Mouse (Mus musculus): ENCODE data around the gene Dbx1. TPM values are rescaled to one million over a fixed set of nuclear protein-coding genes. Genes with fewer than 3 reads are reported as not detected.

Gene Dbx1
- not detected for total RNA-seq (2021)

DNA sequence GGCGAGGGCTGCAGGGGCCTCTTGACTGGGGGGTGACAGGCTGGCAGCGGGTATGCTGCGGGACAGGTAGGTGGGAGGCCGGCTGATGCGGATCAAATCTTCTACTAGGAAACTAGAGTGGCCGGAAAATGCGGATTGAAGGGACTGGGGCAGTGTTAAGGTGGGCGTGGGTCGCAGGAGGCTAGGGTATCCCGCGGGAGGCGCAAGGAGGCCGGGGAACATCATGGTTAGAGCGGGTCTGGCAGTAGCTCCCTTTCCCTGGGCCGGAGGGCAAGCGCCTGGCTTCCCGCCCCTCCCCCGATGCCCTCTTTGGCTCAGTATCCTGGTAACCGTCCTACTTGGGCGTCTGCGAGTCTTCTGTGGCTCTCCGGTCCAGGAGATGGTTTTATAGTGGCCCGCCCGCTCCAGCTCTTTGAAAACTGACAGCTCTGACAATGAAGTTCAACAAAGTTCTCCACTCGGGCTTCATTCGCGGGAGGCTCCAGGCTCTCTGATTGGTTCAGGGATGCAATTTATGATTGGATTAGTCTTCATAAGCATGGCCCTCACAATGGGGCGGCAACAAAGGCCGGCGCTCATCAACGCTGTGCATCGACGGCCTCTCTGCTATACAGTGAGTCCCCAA lies at the start of gene Dbx1:
Dbx1 (minus strand) TSS at position 359 of the 625 bp plus-strand sequence.
- no peak for DNase-seq

DNA sequence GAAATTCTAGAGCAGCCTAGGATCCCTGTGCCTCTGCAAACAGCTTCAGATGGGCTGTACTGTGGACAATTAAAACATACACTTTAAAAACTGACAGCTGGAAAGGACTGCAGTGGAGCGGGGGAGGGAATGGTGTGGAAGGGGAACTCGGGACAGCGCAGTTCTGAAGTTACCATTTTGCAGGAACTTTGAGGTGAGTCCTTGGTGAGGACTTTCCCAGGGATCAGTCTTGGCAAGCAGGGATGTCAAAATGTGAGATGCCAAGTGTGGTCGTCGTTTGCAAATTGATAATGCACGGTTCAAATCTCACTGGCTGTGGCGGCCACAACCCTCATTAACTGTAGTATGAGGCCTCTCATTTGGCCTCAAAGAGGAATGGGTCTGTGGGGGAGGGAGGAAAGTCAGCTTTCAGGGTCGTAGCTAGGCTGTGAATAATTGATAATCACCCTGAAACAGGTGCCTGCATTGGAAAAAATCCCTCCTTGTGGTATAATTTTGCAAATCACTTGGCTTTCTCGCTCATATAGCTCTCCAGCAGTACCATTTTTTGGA lies 42.3 kb upstream of the Dbx1 start:
- no peak for DNase-seq

DNA sequence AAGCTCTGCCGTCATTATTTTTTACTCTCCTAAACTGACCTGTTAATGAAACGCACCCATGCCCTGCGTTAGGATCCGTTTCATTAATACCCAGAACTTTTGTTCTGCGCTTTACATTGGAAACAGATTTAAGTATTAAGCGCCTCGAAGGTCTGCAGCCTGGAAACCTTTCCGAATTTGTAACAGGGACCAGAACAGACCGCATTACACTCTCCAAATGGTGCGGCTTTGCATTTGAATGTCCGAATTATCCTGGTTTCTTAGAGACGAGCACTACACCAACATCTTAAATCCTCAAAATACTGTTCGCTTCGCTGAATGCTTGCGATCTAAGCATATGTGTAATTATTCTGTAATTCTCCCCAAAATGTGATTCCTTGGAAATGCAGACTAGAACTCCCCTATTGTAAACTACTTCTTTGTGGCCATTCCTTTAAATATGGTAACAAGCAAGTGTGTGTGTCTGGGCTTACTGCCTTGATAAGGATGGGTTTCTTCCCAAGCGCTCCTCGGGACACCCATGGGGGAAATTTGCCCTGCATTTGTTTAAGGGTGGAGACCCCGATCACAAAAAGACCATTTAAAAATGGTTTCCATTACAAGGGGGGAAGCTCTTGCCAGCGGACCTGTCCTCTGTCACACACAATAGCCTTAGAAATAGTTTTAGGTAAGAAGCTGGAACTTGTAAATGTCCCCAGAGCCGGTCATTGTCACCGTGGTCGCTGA lies 41.6 kb upstream of the Dbx1 start:
- DNase-seq, result no peak

DNA sequence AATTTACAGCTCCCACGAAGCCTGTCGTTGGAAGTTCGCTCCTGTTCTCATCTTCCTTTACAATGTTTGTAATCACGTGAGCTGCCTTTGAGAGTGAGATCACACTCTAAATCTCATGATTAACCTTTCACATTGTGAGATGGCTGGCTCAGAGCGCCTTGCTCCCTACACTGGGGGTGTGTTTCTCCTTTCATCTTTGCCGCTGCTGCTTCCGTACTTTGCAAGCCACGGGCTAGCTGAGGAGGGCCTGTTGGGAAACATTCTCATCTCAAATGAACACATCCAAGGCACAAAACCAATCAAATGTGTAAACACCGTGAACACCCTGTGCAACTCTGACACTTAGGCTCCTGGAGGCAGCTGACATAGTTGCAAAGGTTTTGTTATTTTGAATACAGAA lies 40.5 kb upstream of the Dbx1 start:
- DNase-seq, result no peak

DNA sequence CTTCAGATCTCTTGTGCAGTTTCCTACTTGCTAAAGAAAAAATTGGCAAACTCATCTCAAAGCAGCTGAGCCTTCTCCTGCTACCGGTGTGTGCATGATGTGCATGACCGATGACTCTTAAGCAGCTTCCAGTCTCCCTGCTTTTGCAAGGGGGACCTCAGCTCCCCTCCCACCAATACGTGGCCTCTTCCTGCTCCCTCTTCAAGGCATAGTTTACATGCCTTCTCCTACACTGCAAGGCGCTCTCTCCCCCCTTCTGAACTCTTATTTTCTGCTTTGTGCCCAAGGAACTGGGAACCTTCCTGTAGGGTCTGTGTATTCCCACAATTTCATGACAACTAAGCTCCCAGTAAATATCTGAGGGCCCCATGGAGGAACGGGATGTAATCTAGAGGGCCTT lies 40.0 kb upstream of the Dbx1 start:
- DNase-seq, result no peak

DNA sequence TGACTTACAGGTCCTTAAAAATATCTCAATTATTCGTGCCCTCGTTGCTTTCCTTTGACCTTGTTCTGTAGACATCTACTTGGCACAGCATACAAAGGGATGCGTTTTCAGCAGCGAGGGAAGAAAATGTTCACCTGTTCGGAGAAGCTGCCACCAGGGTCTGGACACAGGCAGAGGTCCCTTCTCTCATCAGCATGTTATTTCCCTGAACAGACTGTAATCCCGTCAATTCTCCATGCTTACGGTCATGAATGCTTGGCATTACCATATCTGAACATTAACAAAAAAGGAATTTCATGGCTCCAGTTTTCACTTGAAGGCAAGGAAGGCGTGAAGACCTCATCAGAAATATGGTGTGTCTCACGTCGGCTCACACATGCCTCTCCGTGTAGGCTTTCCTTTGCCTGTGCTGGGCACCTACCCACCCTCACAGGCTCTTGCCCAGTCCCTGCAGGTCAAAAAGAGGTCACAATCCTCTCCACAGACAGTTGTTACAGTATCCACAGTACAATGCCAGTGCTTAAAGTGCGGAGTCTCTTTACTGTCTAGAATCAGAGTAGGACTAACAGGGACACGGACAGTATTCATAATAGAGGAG lies 31.7 kb upstream of the Dbx1 start:
- no peak for DNase-seq

DNA sequence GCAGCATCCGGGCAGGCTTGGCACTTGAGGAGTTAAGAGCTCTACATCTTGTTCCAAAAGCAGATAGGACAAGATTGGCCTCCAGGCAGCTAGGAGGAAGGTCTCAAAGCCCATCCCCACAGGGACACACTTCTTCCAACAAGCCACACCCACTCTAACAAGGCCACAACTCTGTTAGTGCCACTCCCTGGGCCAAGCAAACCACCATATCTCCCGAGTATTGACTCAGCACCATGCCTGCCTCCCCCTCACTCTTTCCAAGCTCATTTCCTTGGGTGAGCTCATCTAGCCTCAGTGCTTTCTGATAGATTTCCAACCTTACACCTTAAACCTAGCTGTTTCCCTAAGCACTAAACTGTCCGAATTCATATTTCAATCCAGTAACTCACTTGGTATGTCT lies 26.9 kb upstream of the Dbx1 start:
- DNase-seq, result no peak

DNA sequence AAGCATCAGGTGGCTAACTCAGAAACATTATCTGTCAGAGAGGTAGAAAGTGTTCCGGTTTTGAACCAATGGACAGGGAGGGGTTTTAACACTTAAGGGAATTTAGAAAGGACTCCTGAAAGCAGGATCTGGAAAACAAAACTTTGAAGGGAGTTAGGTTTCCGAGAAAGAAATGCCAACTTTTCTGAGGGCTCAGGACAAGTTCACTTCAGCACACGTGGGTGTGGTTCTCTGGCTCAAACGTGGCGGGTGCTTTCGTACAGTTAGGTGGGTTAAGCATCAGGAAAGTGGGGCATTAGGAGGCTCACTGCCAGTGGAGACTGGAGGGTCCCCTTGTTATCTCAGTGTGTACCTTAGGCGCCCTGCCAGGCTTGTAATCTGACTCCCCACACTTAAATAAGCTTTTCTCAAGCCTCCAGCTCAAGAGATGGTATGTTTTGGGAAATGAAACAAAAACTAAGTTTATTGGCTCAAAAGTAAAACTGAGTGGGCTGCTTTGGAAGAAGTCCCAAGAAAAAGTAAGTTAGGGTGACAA lies 25.9 kb upstream of the Dbx1 start:
- no peak for DNase-seq

DNA sequence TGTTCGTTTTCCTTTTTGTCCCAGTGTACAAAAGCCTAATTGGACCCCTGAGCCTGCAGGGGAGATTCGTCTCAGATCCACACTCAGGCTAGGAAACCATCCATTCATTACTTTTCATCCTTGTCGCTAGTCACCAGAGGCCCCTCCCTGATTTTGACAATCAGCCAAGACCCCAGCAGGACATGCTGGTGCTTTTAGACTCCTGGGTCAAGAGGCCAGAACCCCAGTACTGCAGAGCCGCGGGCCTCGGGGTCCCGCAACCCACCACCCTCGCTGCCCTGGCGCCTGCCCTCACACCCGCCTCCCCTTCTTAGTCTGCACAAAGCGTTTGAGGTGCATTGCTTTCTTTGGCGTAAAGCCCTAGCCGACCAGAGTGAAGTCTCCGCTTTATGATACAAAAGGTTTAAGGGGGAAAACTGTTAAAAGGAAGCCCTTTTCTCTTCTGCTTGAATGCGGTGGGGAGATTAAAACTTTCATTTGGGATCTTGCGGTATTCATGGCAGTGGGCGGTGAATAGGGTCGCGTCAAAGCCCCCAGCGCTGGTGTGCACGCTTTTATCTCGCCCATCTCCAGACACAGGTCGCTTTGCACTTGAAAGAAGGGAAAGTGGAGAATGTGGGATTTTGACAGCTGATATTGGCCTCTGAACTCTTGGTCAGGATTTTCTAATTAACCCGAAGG lies 25.3 kb upstream of the Dbx1 start:
- no peak for DNase-seq

DNA sequence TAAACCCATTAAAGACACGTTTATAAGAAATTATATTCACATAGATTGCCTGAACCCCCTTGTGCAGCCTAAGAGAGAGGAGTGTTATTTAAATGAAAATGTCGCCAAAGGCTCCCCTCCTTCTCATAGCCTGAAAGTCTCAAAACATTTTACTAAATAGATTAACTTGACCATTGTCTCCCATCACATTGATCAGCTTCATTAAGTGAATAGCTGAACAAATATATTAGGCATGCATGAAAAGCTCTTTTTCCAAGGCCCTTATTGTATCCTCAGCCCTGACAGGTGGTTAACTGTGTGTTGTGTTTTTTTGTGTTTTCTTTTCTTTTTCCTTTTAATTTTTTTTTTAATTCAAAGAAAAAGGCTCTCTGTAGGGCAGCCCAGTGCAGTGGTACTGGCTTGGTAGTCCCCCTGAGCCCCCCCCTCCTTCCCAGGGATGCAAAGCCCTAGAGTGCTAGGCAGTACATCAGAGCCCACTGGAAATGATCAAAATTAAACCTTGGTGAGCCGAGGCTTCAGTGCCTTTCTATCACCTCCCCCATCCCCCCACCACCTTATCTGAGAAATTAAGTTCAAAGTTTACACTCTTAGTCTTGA lies 4.2 kb upstream of the Dbx1 start:
- DNase-seq, result no peak

DNA sequence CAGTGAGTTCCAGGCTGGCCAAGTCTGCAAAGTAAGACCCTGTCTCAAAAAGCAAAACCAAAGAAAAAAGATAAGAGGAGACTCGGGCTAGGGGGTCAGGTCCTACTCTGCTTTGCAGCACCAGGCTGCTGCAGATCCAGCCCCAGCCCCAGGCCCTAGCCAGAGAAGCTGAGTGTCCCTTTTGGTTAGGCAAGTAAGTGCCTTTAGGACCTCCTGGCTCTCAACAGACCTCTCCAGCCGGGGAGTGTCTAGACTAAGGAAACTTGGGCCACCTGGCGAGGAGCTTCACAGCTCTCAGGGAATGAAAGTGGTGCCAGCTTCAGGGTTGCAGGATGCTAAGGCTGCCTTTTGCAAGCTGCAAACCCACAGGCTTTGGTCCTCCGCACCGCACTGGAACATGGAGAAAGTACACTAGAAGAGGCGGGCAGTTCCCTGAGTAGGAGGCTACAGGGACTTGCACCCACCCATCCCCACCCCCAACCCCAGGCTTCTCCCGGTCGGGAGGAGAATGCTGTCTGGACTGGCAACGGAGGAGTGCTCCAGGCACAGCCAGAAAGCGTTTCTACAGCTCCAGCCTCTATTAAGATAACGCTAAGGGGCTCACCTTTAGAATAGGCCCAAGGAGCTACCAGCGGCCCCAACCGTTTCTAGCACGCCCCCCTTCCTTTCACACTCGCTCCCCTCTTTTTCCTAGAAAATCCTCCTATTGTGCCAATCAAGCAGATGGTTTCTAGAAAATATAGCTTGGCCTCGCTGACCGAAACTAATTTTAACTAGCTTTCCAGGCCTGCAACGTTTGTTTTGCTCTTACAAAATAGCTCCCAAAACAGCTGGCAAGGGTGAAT lies 3.4 kb upstream of the Dbx1 start:
- DNase-seq, result no peak

DNA sequence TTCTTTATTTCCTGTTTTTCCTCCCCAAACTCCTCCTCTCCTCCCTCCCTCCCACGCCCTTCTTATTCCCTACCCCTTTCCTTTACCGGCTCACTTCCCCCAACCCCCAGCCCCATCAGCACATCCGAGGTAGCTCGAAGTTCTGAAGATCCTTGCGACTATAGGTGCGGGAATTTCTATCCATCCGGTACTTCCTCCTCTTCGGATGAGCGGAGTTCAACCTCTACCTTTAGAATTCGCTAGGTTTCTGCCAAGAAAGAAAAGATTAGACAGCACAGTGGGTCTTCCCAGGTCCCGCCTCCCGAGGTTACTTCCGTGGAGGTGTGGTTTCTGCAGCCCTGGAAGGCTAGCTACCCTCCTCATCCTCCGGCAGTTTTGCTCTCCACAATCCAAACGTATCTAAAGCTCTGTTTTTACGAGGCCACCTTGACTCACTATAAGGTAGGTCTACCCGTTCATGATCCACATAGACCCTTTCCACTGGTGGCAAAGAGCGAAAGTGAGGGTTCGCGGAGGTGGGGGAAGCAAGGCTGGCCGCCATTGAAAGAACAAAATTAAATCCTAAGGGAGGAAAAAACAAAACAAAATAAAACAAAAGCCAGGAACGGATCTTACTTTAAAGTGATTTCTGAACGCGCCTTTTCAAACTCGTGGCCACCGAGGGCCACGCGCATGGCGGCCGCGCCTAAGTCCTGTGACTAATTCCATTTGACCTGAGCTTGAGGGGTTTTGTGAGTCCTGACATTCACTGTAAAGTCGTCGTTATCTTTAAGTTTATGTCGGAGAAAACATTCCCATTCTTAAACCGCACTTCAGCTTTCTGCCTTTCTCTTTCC lies 2.5 kb upstream of the Dbx1 start:
- no peak for DNase-seq

DNA sequence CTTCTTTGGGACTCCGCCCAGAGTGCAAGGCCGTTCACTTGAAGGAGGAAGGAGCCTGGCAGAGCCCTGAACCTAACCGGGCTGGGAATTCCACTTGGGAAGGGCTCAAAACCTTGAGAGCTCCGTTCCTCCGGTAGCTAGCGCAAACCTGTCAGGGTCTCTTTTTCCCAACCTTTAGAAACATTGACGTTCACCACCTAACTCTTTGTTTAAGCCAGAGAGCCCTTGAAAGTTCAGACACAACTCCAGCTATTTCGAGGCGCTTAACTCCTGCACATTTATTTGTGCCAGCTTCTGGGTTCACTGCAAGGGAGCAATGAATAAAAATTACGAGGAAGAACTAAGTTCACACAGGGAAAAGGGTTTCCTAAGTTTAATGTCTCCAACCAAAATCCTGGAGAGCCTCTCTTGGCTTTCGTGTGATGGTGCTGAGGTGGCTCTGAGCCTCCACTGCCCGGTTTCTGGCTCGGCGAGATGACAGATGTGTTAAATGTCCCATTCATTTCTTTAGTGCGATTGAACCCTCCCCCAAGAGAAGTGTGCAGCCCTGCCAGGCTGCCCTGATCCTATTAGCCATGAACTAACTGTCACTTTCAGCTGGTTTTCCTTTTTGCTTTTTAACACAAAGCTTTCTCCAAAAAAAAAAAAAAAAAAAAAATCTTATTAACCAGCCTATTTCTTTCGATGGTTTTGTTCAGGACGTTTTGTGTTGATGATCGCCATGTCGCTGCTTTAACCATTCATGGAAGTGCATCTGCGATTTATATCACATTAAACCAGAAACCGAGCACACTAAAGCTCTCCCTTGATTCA lies 1.4 kb upstream of the Dbx1 start:
- DNase-seq, result no peak

DNA sequence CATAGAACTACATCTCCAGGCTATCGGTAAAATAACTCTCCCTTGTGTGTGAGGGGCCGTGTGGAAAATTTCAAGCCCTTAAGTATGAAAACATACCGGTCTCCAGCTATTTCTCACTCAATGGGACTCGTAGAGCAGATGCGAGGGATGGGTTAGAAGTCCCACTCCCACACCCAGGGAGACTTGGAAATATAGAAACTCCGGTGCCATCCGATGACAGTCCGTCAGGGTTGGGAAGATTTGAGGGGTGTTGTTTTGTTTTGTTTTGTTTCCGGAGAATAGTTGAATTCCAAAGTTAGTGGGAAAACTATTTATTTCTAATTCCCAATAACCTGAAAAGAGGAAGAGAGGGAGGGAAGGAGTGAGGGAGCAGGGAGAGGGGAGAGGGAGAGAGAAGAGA lies 632 bp upstream of the Dbx1 start:
- DNase-seq, result no peak

DNA sequence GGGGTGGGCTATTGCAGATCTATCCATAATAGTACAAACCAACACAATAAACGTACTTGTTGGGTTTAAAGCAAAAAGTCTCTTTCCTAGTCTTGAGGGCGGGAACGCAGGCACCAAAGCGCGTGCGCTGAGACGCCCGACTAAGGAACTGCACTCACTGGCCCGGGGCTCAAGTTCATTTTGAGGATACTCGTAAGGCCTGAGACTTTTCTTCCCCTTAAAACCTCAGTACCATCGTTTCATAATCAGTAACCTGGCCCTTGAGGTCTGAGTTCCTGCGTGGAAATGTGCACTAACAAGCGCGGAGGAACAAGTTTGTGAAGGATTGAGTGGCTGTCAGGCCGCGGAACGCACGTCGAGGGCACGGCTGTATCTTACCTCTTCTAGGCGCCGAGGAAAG lies 678 bp downstream of the Dbx1 start:
- no peak for DNase-seq

DNA sequence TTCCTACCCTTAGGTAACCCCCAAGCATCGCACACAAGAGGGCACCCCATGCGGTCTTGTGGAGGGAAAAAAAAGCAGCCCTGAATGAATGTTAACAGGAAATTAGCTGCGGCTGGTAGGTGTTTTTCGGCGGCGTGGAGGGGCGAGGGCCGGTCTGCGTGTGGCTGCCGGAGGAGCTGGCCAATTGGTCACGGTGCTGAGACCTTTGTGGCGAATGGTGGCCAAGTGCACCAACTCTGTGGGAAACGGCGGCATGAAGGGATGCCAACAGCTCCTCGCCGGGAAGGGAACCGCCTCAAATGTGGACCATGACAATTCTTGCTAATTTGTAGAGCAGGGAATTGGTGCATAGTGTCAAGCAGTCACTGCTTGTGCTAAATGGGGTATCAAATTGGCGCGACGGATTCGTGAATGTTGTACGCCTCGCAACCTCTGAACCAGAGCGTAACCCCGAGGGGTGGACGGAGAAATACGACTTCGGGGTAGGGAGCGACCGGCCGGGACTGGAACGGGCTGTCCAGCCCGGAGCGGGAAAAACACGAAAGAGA lies 1.5 kb downstream of the Dbx1 start:
- DNase-seq, result no peak

DNA sequence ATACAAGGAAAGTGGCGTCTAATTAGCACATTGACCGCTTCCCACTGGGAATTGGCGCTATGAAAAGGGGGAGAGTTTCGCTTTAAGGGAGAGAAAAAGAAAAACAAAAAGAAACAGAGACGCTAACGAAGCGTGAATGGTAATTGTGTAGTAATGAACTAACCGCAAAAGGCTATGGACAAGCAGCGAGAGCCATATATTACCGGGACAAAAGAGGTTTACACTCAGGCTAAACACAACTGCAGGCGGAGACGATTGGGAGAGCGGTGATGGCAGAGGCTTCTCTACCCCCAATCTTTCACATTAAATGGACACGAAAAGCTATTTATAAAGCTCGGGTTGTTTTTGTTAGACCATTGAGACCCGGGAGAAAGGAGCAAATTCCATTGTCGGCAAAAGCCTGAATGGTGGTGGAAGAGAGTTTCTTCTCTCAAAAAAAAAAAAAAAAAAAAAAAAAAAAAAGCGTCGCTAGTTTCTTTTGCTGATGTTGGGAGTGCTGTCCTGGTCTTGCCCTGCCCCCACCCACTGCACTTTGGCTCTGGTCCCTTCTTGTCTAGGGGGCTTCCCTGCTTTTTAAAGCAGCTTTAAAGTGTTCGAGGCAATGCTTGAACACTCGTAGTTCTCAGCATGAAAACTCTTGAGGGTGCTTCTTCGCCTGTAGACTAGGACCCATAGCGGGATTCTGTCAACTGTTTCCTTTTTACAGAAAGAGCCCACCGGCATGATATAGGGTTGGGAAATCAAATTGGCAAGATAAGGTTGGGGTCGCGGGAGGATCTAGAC lies 2.2 kb downstream of the Dbx1 start:
- DNase-seq, result no peak

DNA sequence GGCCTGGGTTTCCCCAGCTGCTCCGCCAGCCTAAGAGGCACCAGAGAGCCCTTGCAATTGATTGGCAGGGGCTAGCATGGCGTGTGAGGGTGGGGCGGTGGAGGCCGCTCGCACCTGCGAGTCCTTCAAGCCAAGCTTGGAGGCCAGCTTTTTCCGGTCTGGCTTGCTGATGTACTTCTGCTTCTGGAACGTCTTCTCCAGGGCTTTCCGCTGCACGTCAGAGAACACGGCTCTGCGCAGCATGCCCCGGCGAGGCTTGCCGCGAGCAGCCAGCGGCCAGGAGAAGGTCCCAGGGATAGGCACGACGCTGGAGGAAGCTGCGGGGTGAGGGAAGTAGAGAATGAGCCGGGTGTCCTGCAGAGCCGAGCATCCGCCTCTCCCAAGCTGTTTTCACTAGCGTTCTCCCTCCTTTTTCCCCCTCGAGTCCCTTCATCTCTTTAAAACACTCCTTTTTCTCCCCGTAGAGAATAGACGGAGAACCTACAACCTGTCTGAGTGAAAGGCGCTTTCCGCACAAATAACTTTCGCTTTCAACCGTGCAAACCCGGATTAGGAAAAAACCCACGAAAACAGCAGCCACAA lies 3.2 kb downstream of the Dbx1 start:
- no peak for DNase-seq

Measured in heart, postnatal 4 days (tissue).